ENCODE assay signal across 24 mouse cellular contexts in the genomic region with DNA sequence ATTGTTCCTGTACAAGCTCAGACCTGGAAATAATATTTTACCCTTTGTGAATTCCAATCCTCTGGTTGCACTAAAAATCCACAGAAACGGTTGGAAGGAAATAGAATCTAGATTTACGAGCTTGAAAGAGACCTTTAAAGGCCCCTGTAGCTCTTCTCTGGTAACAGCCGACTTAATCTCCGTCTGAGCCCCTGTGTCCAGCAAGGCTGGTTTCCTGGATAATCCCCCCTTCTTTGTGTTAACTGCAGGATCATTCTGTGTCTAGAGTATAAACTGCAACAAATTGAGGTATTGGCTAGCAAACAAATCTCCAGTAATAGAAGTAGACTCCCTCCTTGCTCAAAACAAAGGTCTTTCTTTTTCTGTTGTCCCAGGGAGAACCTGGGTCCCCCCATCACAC. TPM values are rescaled to one million over a fixed set of nuclear protein-coding genes. Genes with fewer than 3 reads are reported as not detected.
"Had no signal": no experiment of that assay in that cellular context is flagged by ENCODE, and none has a peak within 500 bp of the region (broad histone marks: within the 10 kb centered on the region; RNA-seq: fewer than 3 reads in every experiment).

No protein-coding gene starts in this region.

- H3K9me3 ChIP-seq: liver, embryonic 12.5 days; liver, embryonic 15.5 days; lung, embryonic 15.5 days; midbrain, embryonic 10.5 days; midbrain, embryonic 13.5 days; neural tube, embryonic 13.5 days had no signal

- H3K4me1 ChIP-seq: liver, embryonic 12.5 days; liver, embryonic 15.5 days; lung, embryonic 15.5 days; midbrain, embryonic 13.5 days had no signal

- H3K27ac ChIP-seq: layer of hippocampus, adult 2 months; liver, embryonic 12.5 days; liver, embryonic 15.5 days; lung, embryonic 15.5 days; midbrain, embryonic 10.5 days; midbrain, embryonic 13.5 days; neural tube, embryonic 13.5 days; stomach, postnatal 0 days had no signal

- DNase-seq: kidney, adult 18-20 months; kidney, adult 9 months; kidney, postnatal 25 days; layer of hippocampus, adult 9-11 months; liver; lung, adult 18-20 months; lung, postnatal 10 days; lung, postnatal 36 days; right cerebral cortex, postnatal 25 days; spleen, adult 18-20 months; thymus, adult 2 months; thymus, postnatal 14 days; thymus, postnatal 4 days had no signal

- ATAC-seq: liver, embryonic 12.5 days; midbrain, embryonic 13.5 days; midbrain, embryonic 16.5 days had no signal

- H3K36me3 ChIP-seq: liver, embryonic 12.5 days; liver, embryonic 15.5 days; lung, embryonic 15.5 days; midbrain, embryonic 10.5 days; midbrain, embryonic 13.5 days; neural tube, embryonic 13.5 days had no signal

- H3K4me2 ChIP-seq: liver, embryonic 12.5 days; liver, embryonic 15.5 days; lung, embryonic 15.5 days; midbrain, embryonic 13.5 days; neural tube, embryonic 13.5 days had no signal

- H3K9ac ChIP-seq: liver, embryonic 12.5 days; liver, embryonic 15.5 days; lung, embryonic 15.5 days; midbrain, embryonic 13.5 days; neural tube, embryonic 13.5 days had no signal

- H3K4me3 ChIP-seq: layer of hippocampus, adult 2 months; liver, embryonic 12.5 days; liver, embryonic 15.5 days; lung, embryonic 15.5 days; midbrain, embryonic 10.5 days; midbrain, embryonic 13.5 days; myocyte; neural tube, embryonic 13.5 days had no signal

- H3K27me3 ChIP-seq: liver, embryonic 12.5 days; liver, embryonic 15.5 days; lung, embryonic 15.5 days; midbrain, embryonic 13.5 days; neural tube, embryonic 13.5 days had no signal

RNA-seq across cellular contexts. Expression of a gene that starts 56.5 kb away (rescaled TPM):
- total RNA-seq: monocyte, adult 5-6 weeks had no signal
- polyA plus RNA-seq: myocyte had no signal
